Mouse (Mus musculus) liver, embryonic 11.5 days (tissue): ENCODE data around the gene Esam. TPM values are rescaled to one million over a fixed set of nuclear protein-coding genes. Genes with fewer than 3 reads are reported as not detected.

Experiments used
- ATAC-seq: fragments of 200-750 bp; cut with Nextera tagmentation; replicated peaks from 2 replicates; pipeline ENCODE4 v1.8.0; 2017; ENCODE audit warnings: moderate number of reproducible peaks, mild to moderate bottlenecking, moderate TSS enrichment, moderate library complexity; ENCODE audit not compliant: low FRiP score
- DNase-seq: peaks from one replicate; pipeline ENCODE4 v3.0.0-alpha.2; 2017; ENCODE audit warnings: low spot score
- H3K27ac ChIP-seq: fragments of 300-500 bp; sonication (generic); 2 replicates; pipeline ENCODE4 v1.5.1; 2014; ENCODE audit warnings: mild to moderate bottlenecking, low read depth, low read length, control low read depth
- H3K27me3 ChIP-seq: fragments of 300-500 bp; sonication (generic); replicated peaks from 2 replicates; pipeline ENCODE4 v1.6.1; 2014; ENCODE audit warnings: low read length, mixed read lengths; ENCODE audit not compliant: control insufficient read depth, insufficient read depth
- H3K36me3 ChIP-seq: fragments of 300-500 bp; sonication (generic); 2 replicates; pipeline ENCODE4 v1.6.1; 2014; ENCODE audit warnings: mild to moderate bottlenecking, low read length, moderate library complexity, mixed read lengths; ENCODE audit not compliant: control insufficient read depth, insufficient read depth
- H3K4me1 ChIP-seq: fragments of 300-500 bp; sonication (generic); replicated peaks from 2 replicates; pipeline ENCODE4 v1.6.1; 2014; ENCODE audit warnings: low read length, mixed read lengths; ENCODE audit not compliant: control insufficient read depth, insufficient read depth
- H3K4me2 ChIP-seq: fragments of 300-500 bp; sonication (generic); 2 replicates; pipeline ENCODE4 v1.6.1; 2014; ENCODE audit warnings: mild to moderate bottlenecking, control low read depth, moderate library complexity
- H3K4me3 ChIP-seq: fragments of 300-500 bp; sonication (generic); 2 replicates; pipeline ENCODE4 v1.5.1; 2014; ENCODE audit warnings: low read depth, low read length, control low read depth
- H3K9ac ChIP-seq: fragments of 300-500 bp; sonication (generic); 2 replicates; pipeline ENCODE4 v1.6.1; 2014; ENCODE audit warnings: low read depth, low read length, control low read depth
- H3K9me3 ChIP-seq: fragments of 300-500 bp; sonication (generic); 2 replicates; pipeline ENCODE4 v1.6.1; 2016; ENCODE audit warnings: low read length, inconsistent platforms, mixed read lengths; ENCODE audit not compliant: control insufficient read depth
- WGBS: fragments of 180-500 bp; shearing (Covaris S2); extraction: QIAGEN DNeasy Blood & Tissue Kit; methylation state at CpG from one replicate; pipeline ENCODE4 v1.1.7; 2014; 5-methylcytosine and 5-hydroxymethylcytosine counted together
- polyA plus RNA-seq: library from polyadenylated mRNA; unstranded; fragments of >200 nt; fragmentation: Nextera tagmentation; extraction: Ambion mirVana; gene quantifications from 2 replicates; pipeline ENCODE4 v1.2.1, GENCODE M21; 2014

Esam gene
- polyA plus RNA-seq, 1 experiment from 2014 or later: 34.9 TPM

GRCm38 (mm10) chr9:37586718-37587117 lies 58.8 kb downstream of the Esam start:
- Histone ChIP-seq H3K4me1 (no peaks in the 10 kb centered on the region), H3K27me3 (no peaks in the 10 kb centered on the region), H3K9me3 (peaks cover 2% of the 10 kb centered on the region; the same call in 1 of the 2 replicates), H3K27ac (no peak overlapping the region), H3K4me3 (no peak overlapping the region), H3K4me2 (no peak overlapping the region), H3K36me3 (no peaks in the 10 kb centered on the region), H3K9ac (no peak overlapping the region)
- ATAC-seq: no peak
- DNase-seq: no peak
- 70% methylated on average over 4 of the region's 4 CpGs for WGBS

Other genes starting within 250 kb of the Esam start
- gene Ccdc15, start 179.6 kb upstream of the Esam start, polyA plus RNA-seq: 6.4 and 6.6 TPM in 2 replicates
- gene Hepacam, start 160.7 kb upstream of the Esam start, polyA plus RNA-seq: not detected in 2 replicates
- gene Robo4, start 126.2 kb upstream of the Esam start, polyA plus RNA-seq: 7.6 and 8.5 TPM in 2 replicates
- gene Robo3, start 94.8 kb upstream of the Esam start, polyA plus RNA-seq: 0.18 and 0.32 TPM in 2 replicates
- gene Msantd2, start 38.8 kb upstream of the Esam start, polyA plus RNA-seq: 13.2 and 17.7 TPM in 2 replicates
- 0.66 and 1.5 TPM in 2 replicates for gene Vsig2, start 11.2 kb downstream of the Esam start, polyA plus RNA-seq
- 20.8 and 23.6 TPM in 2 replicates for gene Nrgn, start 24.8 kb downstream of the Esam start, polyA plus RNA-seq
- gene Siae, start 27.6 kb downstream of the Esam start, polyA plus RNA-seq: 8.0 and 8.6 TPM in 2 replicates
- gene Spa17, start 85.6 kb downstream of the Esam start, polyA plus RNA-seq: 3.9 and 4.9 TPM in 2 replicates
- gene Tbrg1, start 129.2 kb downstream of the Esam start, polyA plus RNA-seq: 127 and 128 TPM in 2 replicates
- not detected in 2 replicates for gene Panx3, start 141.2 kb downstream of the Esam start, polyA plus RNA-seq
- not detected in 2 replicates for gene Olfr160, start 188.2 kb downstream of the Esam start, polyA plus RNA-seq
- not detected in 2 replicates for gene Olfr874, start 217.0 kb downstream of the Esam start, polyA plus RNA-seq
- not detected in 2 replicates for gene Olfr875, start 243.8 kb downstream of the Esam start, polyA plus RNA-seq